Mouse (Mus musculus) spleen, postnatal 10 days (tissue): ENCODE data around the gene Mta1.

Source experiments
- DNase-seq, 2 experiments: peaks; one replicate each; pipeline ENCODE4 v3.0.0; 2021 to 2022; ENCODE audit warnings: low spot score in 2 of 2

Mta1 gene

GRCm38 (mm10) chr12:113098530-113099151 is 563 bp downstream of the Mta1 start:
- DNase-seq, result peak; percentile 51 to 61

- DNase-seq, result no peak
Observed at GRCm38 (mm10) chr12:113099470-113100237, 1.6 kb downstream of the Mta1 start.

- DNase-seq, result no peak
Observed at GRCm38 (mm10) chr12:113100448-113101076, 2.5 kb downstream of the Mta1 start.

GRCm38 (mm10) chr12:113101251-113101960 is 3.3 kb downstream of the Mta1 start:
- DNase-seq, result no peak

- peak in 1 of 2 experiments; percentile 83 for DNase-seq
Observed at GRCm38 (mm10) chr12:113102461-113102860, 4.4 kb downstream of the Mta1 start.

GRCm38 (mm10) chr12:113103846-113104451 is 5.9 kb downstream of the Mta1 start:
- DNase-seq, result peak in 1 of 2 experiments; percentile 57

GRCm38 (mm10) chr12:113106386-113106785 is 8.3 kb downstream of the Mta1 start:
- DNase-seq, result no peak

GRCm38 (mm10) chr12:113107431-113108124 is 9.5 kb downstream of the Mta1 start:
- peak in 1 of 2 experiments; percentile 53 for DNase-seq

GRCm38 (mm10) chr12:113108528-113109283 is 10.6 kb downstream of the Mta1 start:
- no peak for DNase-seq

GRCm38 (mm10) chr12:113109801-113110200 is 11.7 kb downstream of the Mta1 start:
- DNase-seq, result no peak

GRCm38 (mm10) chr12:113114141-113114540 is 16.1 kb downstream of the Mta1 start:
- no peak for DNase-seq

- no peak for DNase-seq
Observed at GRCm38 (mm10) chr12:113114856-113115538, 16.9 kb downstream of the Mta1 start.

GRCm38 (mm10) chr12:113119516-113120410 is 21.7 kb downstream of the Mta1 start:
- DNase-seq, result peak; percentile 80 to 87

GRCm38 (mm10) chr12:113124726-113125125 is 26.6 kb downstream of the Mta1 start:
- DNase-seq, result no peak

GRCm38 (mm10) chr12:113130732-113131131 is 32.7 kb downstream of the Mta1 start:
- DNase-seq, result no peak

GRCm38 (mm10) chr12:113131601-113132000 is 33.5 kb downstream of the Mta1 start:
- no peak for DNase-seq

- no peak for DNase-seq
Observed at GRCm38 (mm10) chr12:113132567-113132966, 34.5 kb downstream of the Mta1 start.

- DNase-seq, result no peak
Observed at GRCm38 (mm10) chr12:113133260-113133659, 35.2 kb downstream of the Mta1 start.
